Mouse (Mus musculus): ENCODE data around the gene Olfr1377.
"Not testable (repeated sequence)": the region's sequence is repeated elsewhere in the genome, so short reads cannot be mapped to it uniquely, and the experiment has no call there.

Gene Olfr1377

GRCm38 (mm10) chr11:50981667-50982066 lies at the start of gene Olfr1377:
Gene Olfr1377, plus strand, starts transcription at chr11:50981967.
- no peak for DNase-seq

GRCm38 (mm10) chr11:50932040-50932439 lies 49.7 kb upstream of the Olfr1377 start:
- DNase-seq = no peak

GRCm38 (mm10) chr11:50938435-50938834 lies 43.3 kb upstream of the Olfr1377 start:
- no peak for DNase-seq

GRCm38 (mm10) chr11:50939621-50940366 lies 42.0 kb upstream of the Olfr1377 start:
- peak; percentile 21 for DNase-seq

- no peak for DNase-seq
Observed at GRCm38 (mm10) chr11:50942386-50942785, 39.4 kb upstream of the Olfr1377 start.

GRCm38 (mm10) chr11:50943506-50943905 lies 38.3 kb upstream of the Olfr1377 start, which contains the start of gene 4933414I15Rik:
Gene 4933414I15Rik, minus strand, starts transcription at chr11:50943765.
- DNase-seq = no peak

GRCm38 (mm10) chr11:50952290-50952689 lies 29.5 kb upstream of the Olfr1377 start:
- no peak for DNase-seq

- no peak for DNase-seq
Observed at GRCm38 (mm10) chr11:50953665-50954064, 28.1 kb upstream of the Olfr1377 start, which contains the start of gene Prop1. Gene Prop1, minus strand, starts transcription at chr11:50953765.

GRCm38 (mm10) chr11:50964886-50965285 lies 16.9 kb upstream of the Olfr1377 start:
- DNase-seq = no peak

- no peak for DNase-seq
Observed at GRCm38 (mm10) chr11:50966230-50966629, 15.5 kb upstream of the Olfr1377 start, which contains the start of gene Olfr1378. Gene Olfr1378, plus strand, starts transcription at chr11:50966530.

- DNase-seq = no peak
Observed at GRCm38 (mm10) chr11:50977216-50977615, 4.6 kb upstream of the Olfr1377 start.

GRCm38 (mm10) chr11:51003296-51003695 lies 21.5 kb downstream of the Olfr1377 start, which contains the start of gene Olfr51:
Gene Olfr51, plus strand, starts transcription at chr11:51003596.
- no peak for DNase-seq

GRCm38 (mm10) chr11:51011821-51012220 lies 30.1 kb downstream of the Olfr1377 start:
- DNase-seq = no peak

- DNase-seq = no peak
Observed at GRCm38 (mm10) chr11:51013936-51014335, 32.2 kb downstream of the Olfr1377 start, which contains the start of gene Olfr54. Gene Olfr54, plus strand, starts transcription at chr11:51014236.

- no peak for DNase-seq
Observed at GRCm38 (mm10) chr11:51016341-51016740, 34.6 kb downstream of the Olfr1377 start.

GRCm38 (mm10) chr11:51026811-51027210 lies 45.0 kb downstream of the Olfr1377 start:
- DNase-seq = not testable (repeated sequence)

- DNase-seq = not testable (repeated sequence)
Observed at GRCm38 (mm10) chr11:51029381-51029780, 47.6 kb downstream of the Olfr1377 start.

- no peak for DNase-seq
Observed at GRCm38 (mm10) chr11:51030225-51030624, 48.5 kb downstream of the Olfr1377 start.

- no peak for DNase-seq
Observed at GRCm38 (mm10) chr11:51032851-51033250, 51.1 kb downstream of the Olfr1377 start.

- not testable (repeated sequence) for DNase-seq
Observed at GRCm38 (mm10) chr11:51034141-51034540, 52.4 kb downstream of the Olfr1377 start.

- no peak for DNase-seq
Observed at GRCm38 (mm10) chr11:51035951-51036350, 54.2 kb downstream of the Olfr1377 start.

Measured in cerebellum, adult 9-11 months (tissue).